Mouse (Mus musculus): ENCODE data around the gene Gm20388. TPM values are rescaled to one million over a fixed set of nuclear protein-coding genes. Genes with fewer than 3 reads are reported as not detected.

Gene Gm20388
- total RNA-seq, 1 experiment: 27.0 TPM

GRCm38 (mm10) chr8:120449608-120450031, 539.0 kb downstream of the Gm20388 start:
- TF ChIP-seq ZNF384 (IDR thresholded peaks at IDR 0.05; ENCODE audit: low read depth, low read length): no peak
- no peak for TF ChIP-seq ZC3H11A (IDR thresholded peaks at IDR 0.05; ENCODE audit: borderline replicate concordance, low read depth, low read length)
- no peak for TF ChIP-seq CHD2 (IDR thresholded peaks at IDR 0.05; ENCODE audit: low read depth, low read length)
- no peak for TF ChIP-seq HCFC1 (IDR thresholded peaks at IDR 0.05; ENCODE audit: borderline replicate concordance, insufficient read depth, low read length)
- DNase-seq (ENCODE audit: low read depth, low spot score): no peak
- Histone ChIP-seq H3K9ac (ENCODE audit: insufficient read depth, low read depth, low read length, poor library complexity, severe bottlenecking) (no peak overlapping the region), H3K36me3 (ENCODE audit: control insufficient read depth, insufficient read depth, low read length, poor library complexity, severe bottlenecking) (no peaks in the 10 kb centered on the region), H3K4me1 (ENCODE audit: control insufficient read depth in 2 of 2, insufficient read depth in 2 of 2, low read length in 2 of 2, poor library complexity in 1 of 2) (peaks cover 0 to 5% of the 10 kb centered on the region in 2 experiments; a peak in 1 of 4 replicates), H3K27ac (ENCODE audit: insufficient read depth, low read depth, low read length, poor library complexity, severe bottlenecking) (no peak overlapping the region), H3K9me3 (ENCODE audit: control insufficient read depth, insufficient read depth, low read depth, low read length) (no peaks in the 10 kb centered on the region), H3K4me3 (ENCODE audit: insufficient read depth in 1 of 2, low read depth in 1 of 2, low read length in 2 of 2, poor library complexity in 1 of 2, severe bottlenecking in 1 of 2) (peak overlapping the region; percentile 8 to 14; a peak in 3 of 4 replicates)
- in situ Hi-C loops (cut with MboI; ENCODE audit: low sequenced_read_pairs in 2 of 2, unreplicated experiment in 2 of 2): no loop called here

DNA sequence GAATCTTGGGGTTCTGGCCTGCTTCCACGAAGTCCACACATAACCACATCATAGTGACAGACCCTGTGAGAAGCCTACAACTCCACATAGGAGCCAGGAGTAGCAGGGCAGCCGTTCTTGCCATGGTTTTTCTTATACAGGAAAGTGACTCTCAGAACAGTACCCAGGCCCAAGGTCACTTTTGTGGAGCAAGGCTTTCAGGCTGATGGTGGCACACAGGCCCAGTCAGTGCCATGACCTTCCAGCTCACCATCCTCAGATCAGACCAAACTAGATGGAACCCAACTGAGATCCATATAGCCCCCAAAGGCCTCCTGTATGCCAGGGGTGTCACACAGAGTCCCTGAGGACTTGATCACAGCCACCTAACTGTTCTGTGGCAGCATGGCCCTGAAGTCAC, 541.5 kb downstream of the Gm20388 start:
- Histone ChIP-seq H3K9ac (ENCODE audit: insufficient read depth, low read depth, low read length, poor library complexity, severe bottlenecking) (no peak overlapping the region), H3K4me3 (ENCODE audit: insufficient read depth in 1 of 2, low read depth in 1 of 2, low read length in 2 of 2, poor library complexity in 1 of 2, severe bottlenecking in 1 of 2) (no peak overlapping the region), H3K9me3 (ENCODE audit: control insufficient read depth, insufficient read depth, low read depth, low read length) (no peaks in the 10 kb centered on the region), H3K4me1 (ENCODE audit: control insufficient read depth in 2 of 2, insufficient read depth in 2 of 2, low read length in 2 of 2, poor library complexity in 1 of 2) (peaks cover 2 to 10% of the 10 kb centered on the region in 2 experiments; a peak in 1 of 4 replicates), H3K27ac (ENCODE audit: insufficient read depth, low read depth, low read length, poor library complexity, severe bottlenecking) (peak overlapping the region; percentile 22; the same call in 1 of the 2 replicates), H3K36me3 (ENCODE audit: control insufficient read depth, insufficient read depth, low read length, poor library complexity, severe bottlenecking) (no peaks in the 10 kb centered on the region)
- no peak for DNase-seq (ENCODE audit: low read depth, low spot score)
- in situ Hi-C loops (cut with MboI; ENCODE audit: low sequenced_read_pairs in 2 of 2, unreplicated experiment in 2 of 2): no loop called here
- TF ChIP-seq HCFC1 (IDR thresholded peaks at IDR 0.05; ENCODE audit: borderline replicate concordance, insufficient read depth, low read length) (no peak), ZC3H11A (IDR thresholded peaks at IDR 0.05; ENCODE audit: borderline replicate concordance, low read depth, low read length) (no peak)

GRCm38 (mm10) chr8:120454404-120454803, 543.8 kb downstream of the Gm20388 start:
- Histone ChIP-seq H3K9ac (ENCODE audit: insufficient read depth, low read depth, low read length, poor library complexity, severe bottlenecking) (no peak overlapping the region), H3K4me3 (ENCODE audit: insufficient read depth in 1 of 2, low read depth in 1 of 2, low read length in 2 of 2, poor library complexity in 1 of 2, severe bottlenecking in 1 of 2) (no peak overlapping the region), H3K36me3 (ENCODE audit: control insufficient read depth, insufficient read depth, low read length, poor library complexity, severe bottlenecking) (no peaks in the 10 kb centered on the region), H3K9me3 (ENCODE audit: control insufficient read depth, insufficient read depth, low read depth, low read length) (no peaks in the 10 kb centered on the region), H3K4me1 (ENCODE audit: control insufficient read depth in 2 of 2, insufficient read depth in 2 of 2, low read length in 2 of 2, poor library complexity in 1 of 2) (peaks cover 2 to 10% of the 10 kb centered on the region in 2 experiments; a peak in 1 of 4 replicates), H3K27ac (ENCODE audit: insufficient read depth, low read depth, low read length, poor library complexity, severe bottlenecking) (no peak overlapping the region)
- in situ Hi-C loops (cut with MboI; ENCODE audit: low sequenced_read_pairs in 2 of 2, unreplicated experiment in 2 of 2): no loop called here
- DNase-seq (ENCODE audit: low read depth, low spot score): no peak
- TF ChIP-seq MAFK (IDR thresholded peaks at IDR 0.05; ENCODE audit: insufficient read depth, low read depth, low read length) (no peak), ZC3H11A (IDR thresholded peaks at IDR 0.05; ENCODE audit: borderline replicate concordance, low read depth, low read length) (no peak), ZNF384 (IDR thresholded peaks at IDR 0.05; ENCODE audit: low read depth, low read length) (no peak), HCFC1 (IDR thresholded peaks at IDR 0.05; ENCODE audit: borderline replicate concordance, insufficient read depth, low read length) (no peak), CHD2 (IDR thresholded peaks at IDR 0.05; ENCODE audit: low read depth, low read length) (no peak)

DNA sequence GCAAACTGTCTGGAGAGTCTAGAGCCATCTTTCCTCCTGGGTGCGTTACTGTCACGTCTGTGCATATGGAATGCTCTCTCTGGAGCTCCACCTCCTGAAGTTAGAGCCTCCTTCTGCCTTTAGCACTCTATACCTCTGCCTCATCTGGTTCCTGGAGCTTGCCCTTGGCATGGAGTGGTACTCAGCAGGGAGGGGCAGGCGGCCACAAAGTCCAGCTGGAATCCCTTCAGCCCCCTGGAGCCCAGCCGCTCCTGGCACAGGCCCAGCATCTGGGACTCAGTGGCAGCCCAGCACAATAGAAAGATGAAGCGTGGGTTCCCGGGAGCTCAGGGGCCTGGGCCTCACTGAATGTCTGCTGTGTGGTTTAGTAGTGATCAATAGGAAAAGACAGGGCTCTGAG, 549.7 kb downstream of the Gm20388 start:
- TF ChIP-seq MAFK (IDR thresholded peaks at IDR 0.05; ENCODE audit: insufficient read depth, low read depth, low read length) (no peak), HCFC1 (IDR thresholded peaks at IDR 0.05; ENCODE audit: borderline replicate concordance, insufficient read depth, low read length) (no peak), ZC3H11A (IDR thresholded peaks at IDR 0.05; ENCODE audit: borderline replicate concordance, low read depth, low read length) (no peak), CHD2 (IDR thresholded peaks at IDR 0.05; ENCODE audit: low read depth, low read length) (no peak), ZNF384 (IDR thresholded peaks at IDR 0.05; ENCODE audit: low read depth, low read length) (no peak)
- Histone ChIP-seq H3K9me3 (ENCODE audit: control insufficient read depth, insufficient read depth, low read depth, low read length) (no peaks in the 10 kb centered on the region), H3K4me1 (ENCODE audit: control insufficient read depth in 2 of 2, insufficient read depth in 2 of 2, low read length in 2 of 2, poor library complexity in 1 of 2) (peaks cover 2 to 11% of the 10 kb centered on the region in 2 experiments; a peak in 1 of 4 replicates), H3K36me3 (ENCODE audit: control insufficient read depth, insufficient read depth, low read length, poor library complexity, severe bottlenecking) (no peaks in the 10 kb centered on the region), H3K9ac (ENCODE audit: insufficient read depth, low read depth, low read length, poor library complexity, severe bottlenecking) (no peak overlapping the region), H3K4me3 (ENCODE audit: insufficient read depth in 1 of 2, low read depth in 1 of 2, low read length in 2 of 2, poor library complexity in 1 of 2, severe bottlenecking in 1 of 2) (no peak overlapping the region), H3K27ac (ENCODE audit: insufficient read depth, low read depth, low read length, poor library complexity, severe bottlenecking) (no peak overlapping the region)
- no peak for DNase-seq (ENCODE audit: low read depth, low spot score)
- in situ Hi-C loops (cut with MboI; ENCODE audit: low sequenced_read_pairs in 2 of 2, unreplicated experiment in 2 of 2): no loop called here

- DNase-seq (ENCODE audit: low read depth, low spot score): no peak
- TF ChIP-seq CHD2 (IDR thresholded peaks at IDR 0.05; ENCODE audit: low read depth, low read length) (no peak), ZC3H11A (IDR thresholded peaks at IDR 0.05; ENCODE audit: borderline replicate concordance, low read depth, low read length) (no peak), HCFC1 (IDR thresholded peaks at IDR 0.05; ENCODE audit: borderline replicate concordance, insufficient read depth, low read length) (no peak), ZNF384 (IDR thresholded peaks at IDR 0.05; ENCODE audit: low read depth, low read length) (no peak), MAFK (IDR thresholded peaks at IDR 0.05; ENCODE audit: insufficient read depth, low read depth, low read length) (no peak)
- H3K27ac ChIP-seq (ENCODE audit: insufficient read depth, low read depth, low read length, poor library complexity, severe bottlenecking): no peak overlapping the region
- peaks cover 0 to 24% of the 10 kb centered on the region in 2 experiments; a peak in 1 of 4 replicates for H3K4me1 ChIP-seq (ENCODE audit: control insufficient read depth in 2 of 2, insufficient read depth in 2 of 2, low read length in 2 of 2, poor library complexity in 1 of 2)
- H3K9ac ChIP-seq (ENCODE audit: insufficient read depth, low read depth, low read length, poor library complexity, severe bottlenecking): no peak overlapping the region
- no peaks in the 10 kb centered on the region for H3K36me3 ChIP-seq (ENCODE audit: control insufficient read depth, insufficient read depth, low read length, poor library complexity, severe bottlenecking)
- no peaks in the 10 kb centered on the region for H3K9me3 ChIP-seq (ENCODE audit: control insufficient read depth, insufficient read depth, low read depth, low read length)
- no peak overlapping the region for H3K4me3 ChIP-seq (ENCODE audit: insufficient read depth in 1 of 2, low read depth in 1 of 2, low read length in 2 of 2, poor library complexity in 1 of 2, severe bottlenecking in 1 of 2)
- in situ Hi-C loops (cut with MboI; ENCODE audit: low sequenced_read_pairs in 2 of 2, unreplicated experiment in 2 of 2): no loop called here
Observed at GRCm38 (mm10) chr8:120462119-120462551, 551.5 kb downstream of the Gm20388 start.
